Mouse (Mus musculus) MEL (cell line): ENCODE results near the gene Sec1. TPM values are rescaled to one million over a fixed set of nuclear protein-coding genes. Genes with fewer than 3 reads are reported as not detected.

Experiments
- DNase-seq: peaks from one replicate; pipeline ENCODE4 v3.0.0; 2011; ENCODE audit warnings: low read depth, low spot score
- H3K27ac ChIP-seq: 2 replicates; pipeline ENCODE4 v1.5.1; 2012; ENCODE audit warnings: low read depth, mild to moderate bottlenecking, control low read depth, low read length, moderate library complexity; ENCODE audit not compliant: control insufficient read depth
- H3K27me3 ChIP-seq, 2 experiments: fragments of 150-350 bp in 1 of 2; sonication (generic) in 1 of 2; 2 replicates each; pipeline ENCODE4 v1.6.1; 2012; ENCODE audit warnings: low read length in 2 of 2, mild to moderate bottlenecking in 2 of 2, improper control_type of control experiment in 1 of 2, moderate library complexity in 1 of 2; ENCODE audit not compliant: insufficient read depth in 2 of 2, control insufficient read depth in 1 of 2
- H3K36me3 ChIP-seq, 2 experiments: 2 replicates each; pipeline ENCODE4 v1.6.1; 2012 to 2014; ENCODE audit warnings: low read length in 2 of 2, improper control_type of control experiment in 1 of 2, inconsistent platforms in 1 of 2, mild to moderate bottlenecking in 1 of 2; ENCODE audit not compliant: insufficient read depth in 2 of 2, control insufficient read depth in 1 of 2
- H3K4me1 ChIP-seq, 2 experiments: fragments of 150-350 bp in 1 of 2; sonication (generic) in 1 of 2; 2 replicates each; pipeline ENCODE4 v1.6.1; 2012; ENCODE audit warnings: low read length in 2 of 2, improper control_type of control experiment in 1 of 2, mild to moderate bottlenecking in 1 of 2; ENCODE audit not compliant: insufficient read depth in 2 of 2, control insufficient read depth in 1 of 2
- H3K4me3 ChIP-seq, 2 experiments: fragments of 150-350 bp in 1 of 2; sonication (generic) in 1 of 2; 2 replicates each; pipeline ENCODE4 v1.5.1; 2012; ENCODE audit warnings: low read depth in 2 of 2, low read length in 2 of 2, mild to moderate bottlenecking in 2 of 2, moderate library complexity in 2 of 2, control low read depth in 1 of 2, improper control_type of control experiment in 1 of 2; ENCODE audit not compliant: control insufficient read depth in 1 of 2, insufficient read depth in 1 of 2
- H3K79me2 ChIP-seq: 2 replicates; pipeline ENCODE4 v1.6.1; 2012; ENCODE audit warnings: mild to moderate bottlenecking, low read length, moderate library complexity; ENCODE audit not compliant: control insufficient read depth, poor library complexity, insufficient read depth
- H3K9ac ChIP-seq: 2 replicates; pipeline ENCODE4 v1.6.1; 2012; ENCODE audit warnings: low read depth, mild to moderate bottlenecking, control low read depth, low read length, moderate library complexity; ENCODE audit not compliant: control insufficient read depth, poor library complexity, severe bottlenecking
- H3K9me3 ChIP-seq: fragments of 150-350 bp; sonication (generic); replicated peaks from 2 replicates; pipeline ENCODE4 v1.6.1; 2012; ENCODE audit warnings: mild to moderate bottlenecking, low read length, improper control_type of control experiment, moderate library complexity; ENCODE audit not compliant: insufficient read depth
- BHLHE40 ChIP-seq: IDR thresholded peaks from 2 replicates; pipeline ENCODE4 v1.6.1; 2012; ENCODE audit warnings: low read depth, mild to moderate bottlenecking, inconsistent platforms, low read length, improper control_type of control experiment, borderline replicate concordance
- CHD1 ChIP-seq: IDR thresholded peaks from 2 replicates; pipeline ENCODE4 v1.6.1; 2012; ENCODE audit warnings: low read depth, mild to moderate bottlenecking, inconsistent platforms, low read length, improper control_type of control experiment
- CHD2 ChIP-seq: IDR thresholded peaks from 2 replicates; pipeline ENCODE4 v1.6.1; 2011; ENCODE audit warnings: low read length, improper control_type of control experiment
- ELF1 ChIP-seq: IDR thresholded peaks from 2 replicates; pipeline ENCODE4 v1.6.1; 2014; ENCODE audit warnings: low read depth, mild to moderate bottlenecking, inconsistent platforms, low read length, improper control_type of control experiment, moderate library complexity
- ETS1 ChIP-seq: IDR thresholded peaks from 2 replicates; pipeline ENCODE4 v1.6.1; 2012; ENCODE audit warnings: low read depth, mild to moderate bottlenecking, inconsistent platforms, low read length, improper control_type of control experiment, moderate library complexity
- MAX ChIP-seq: IDR thresholded peaks from 2 replicates; pipeline ENCODE4 v1.6.1; 2011; ENCODE audit warnings: low read length, improper control_type of control experiment
- MAZ ChIP-seq: IDR thresholded peaks from 2 replicates; pipeline ENCODE4 v1.6.1; 2012; ENCODE audit warnings: low read depth, mild to moderate bottlenecking, inconsistent platforms, low read length, improper control_type of control experiment
- MEF2A ChIP-seq: IDR thresholded peaks from 2 replicates; pipeline ENCODE4 v1.6.1; 2014; ENCODE audit warnings: low read depth, mild to moderate bottlenecking, inconsistent platforms, low read length, improper control_type of control experiment; ENCODE audit not compliant: poor library complexity, insufficient replicate concordance, severe bottlenecking; ENCODE audit errors: extremely low read depth
- MXI1 ChIP-seq: IDR thresholded peaks from 2 replicates; pipeline ENCODE4 v1.6.1; 2011; ENCODE audit warnings: mild to moderate bottlenecking, low read depth, low read length, improper control_type of control experiment
- MYC ChIP-seq: IDR thresholded peaks from 2 replicates; pipeline ENCODE4 v1.6.1; 2011; ENCODE audit warnings: low read depth, mild to moderate bottlenecking, low read length, improper control_type of control experiment, moderate library complexity
- NRF1 ChIP-seq: IDR thresholded peaks from 2 replicates; pipeline ENCODE4 v1.6.1; 2014; ENCODE audit warnings: low read depth, mild to moderate bottlenecking, inconsistent platforms, low read length, improper control_type of control experiment, moderate library complexity; ENCODE audit not compliant: poor library complexity, insufficient read depth, severe bottlenecking
- POLR2A ChIP-seq, 2 experiments: IDR thresholded peaks; 2 replicates each; pipeline ENCODE4 v1.6.1; 2011 to 2012; ENCODE audit warnings: low read length in 2 of 2, mild to moderate bottlenecking in 2 of 2, control low read depth in 1 of 2, improper control_type of control experiment in 1 of 2, low read depth in 1 of 2, moderate library complexity in 1 of 2; ENCODE audit not compliant: control insufficient read depth in 1 of 2, insufficient read depth in 1 of 2, poor library complexity in 1 of 2
- POLR2AphosphoS2 ChIP-seq: IDR thresholded peaks from 2 replicates; pipeline ENCODE4 v1.6.1; 2011; ENCODE audit warnings: low read length, improper control_type of control experiment
- TCF12 ChIP-seq: IDR thresholded peaks from 2 replicates; pipeline ENCODE4 v1.6.1; 2014; ENCODE audit warnings: low read depth, mild to moderate bottlenecking, inconsistent platforms, low read length, improper control_type of control experiment, moderate library complexity
- USF1 ChIP-seq: IDR thresholded peaks from 2 replicates; pipeline ENCODE4 v1.6.1; 2014; ENCODE audit warnings: low read depth, mild to moderate bottlenecking, inconsistent platforms, low read length, improper control_type of control experiment, moderate library complexity
- ZKSCAN1 ChIP-seq: IDR thresholded peaks from 2 replicates; pipeline ENCODE4 v1.6.1; 2012; ENCODE audit warnings: low read depth, mild to moderate bottlenecking, inconsistent platforms, low read length, improper control_type of control experiment, moderate library complexity
- ZNF384 ChIP-seq: IDR thresholded peaks from 2 replicates; pipeline ENCODE4 v1.6.1; 2012; ENCODE audit warnings: low read depth, mild to moderate bottlenecking, inconsistent platforms, low read length, improper control_type of control experiment
- polyA plus RNA-seq, 2 experiments: library from polyadenylated mRNA; stranded (reverse) in 1 of 2; unstranded in 1 of 2; fragments of >175 nt in 1 of 2; fragments of >200 nt in 1 of 2; gene quantifications; 2 replicates each; pipeline versions ENCODE4 v1.2.1 to v1.2.4; 2012; ENCODE audit warnings: low replicate concordance in 2 of 2, low read depth in 1 of 2; ENCODE audit not compliant: insufficient read length in 2 of 2, insufficient read depth in 1 of 2, missing spikeins in 1 of 2
- total RNA-seq: library from RNA; depleted of rRNA; stranded (reverse); fragments of 300-350 nt; gene quantifications from 2 replicates; pipeline ENCODE4 v1.2.3, GENCODE M21; 2012

Sec1 gene
- total and polyA plus RNA-seq, 3 experiments, result not detected

DNA sequence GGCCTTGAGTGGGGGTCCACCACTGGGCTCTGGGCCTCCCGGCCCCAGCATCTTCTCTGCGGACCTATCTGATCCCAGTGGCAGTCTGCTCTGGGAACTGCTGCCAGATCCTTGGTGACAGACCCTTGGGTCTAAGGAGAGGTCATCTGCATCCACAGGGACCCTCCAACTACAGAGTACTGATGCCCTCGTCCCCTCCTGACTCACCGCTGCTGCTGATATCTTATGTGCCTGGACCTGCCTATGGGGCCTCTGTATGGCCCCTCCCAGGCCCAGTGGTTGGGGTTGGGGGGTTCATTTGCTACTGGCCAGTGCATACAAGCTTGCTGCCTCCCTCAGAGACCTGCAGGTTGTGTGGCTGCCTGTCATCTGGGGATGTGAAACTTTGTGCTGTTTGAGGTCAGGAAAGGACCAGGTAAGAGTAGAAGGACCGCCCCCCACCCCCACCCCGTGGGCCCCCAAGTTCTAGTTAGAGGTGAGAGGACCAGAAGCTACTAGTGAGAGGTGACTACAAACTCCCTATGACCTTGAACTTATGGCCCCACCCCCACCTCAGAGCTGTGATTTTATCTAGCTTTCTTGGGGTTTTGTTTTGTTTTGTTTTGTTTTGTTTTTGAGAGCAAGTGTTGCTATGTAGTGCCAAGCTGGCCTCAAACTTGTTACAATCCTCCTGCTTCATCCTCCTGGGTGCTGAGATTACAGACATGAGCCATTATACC is 49.2 kb downstream of the Sec1 start:
- TF ChIP-seq ZNF384 (no peak), CHD2 (no peak), MXI1 (no peak)
- Histone ChIP-seq H3K27me3 (peaks cover 0 to 1% of the 10 kb centered on the region in 2 experiments; a peak in 1 of 4 replicates), H3K79me2 (no peaks in the 10 kb centered on the region), H3K27ac (no peak overlapping the region), H3K9me3 (no peaks in the 10 kb centered on the region), H3K4me1 (no peaks in the 10 kb centered on the region), H3K36me3 (no peaks in the 10 kb centered on the region), H3K4me3 (no peak overlapping the region), H3K9ac (no peak overlapping the region)
- DNase-seq, result no peak

DNA sequence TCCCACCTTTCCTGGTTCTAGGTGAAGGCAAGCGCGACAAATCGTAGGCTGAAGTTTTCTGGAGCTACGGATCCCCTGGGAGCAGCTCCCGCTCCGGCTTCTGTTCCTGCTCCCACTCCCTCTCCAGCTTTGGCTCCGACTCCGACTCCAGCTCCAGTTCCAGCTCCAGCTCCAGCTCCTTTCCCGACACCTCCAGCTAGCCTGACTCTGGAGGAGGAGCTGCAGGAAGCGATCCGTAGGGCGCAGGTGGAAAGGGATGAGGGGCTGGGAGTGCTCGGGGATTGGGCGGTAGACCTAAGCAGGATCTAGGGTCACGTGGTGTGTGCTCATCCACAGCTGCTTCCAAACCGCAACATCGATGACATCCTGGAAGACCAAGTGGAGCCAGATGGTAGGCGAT is 50.0 kb downstream of the Sec1 start:
- Histone ChIP-seq H3K9me3 (no peaks in the 10 kb centered on the region), H3K9ac (no peak overlapping the region), H3K36me3 (no peaks in the 10 kb centered on the region), H3K27me3 (peaks cover 0 to 1% of the 10 kb centered on the region in 2 experiments; a peak in 1 of 4 replicates), H3K4me1 (no peaks in the 10 kb centered on the region), H3K27ac (no peak overlapping the region), H3K4me3 (no peak overlapping the region), H3K79me2 (no peaks in the 10 kb centered on the region)
- no peak for TF ChIP-seq MYC
- no peak for TF ChIP-seq CHD1
- no peak for TF ChIP-seq POLR2A (IDR thresholded peaks at IDR 0.05; ENCODE audit: control insufficient read depth in 1 of 2, insufficient read depth in 1 of 2, low read depth in 1 of 2, low read length in 2 of 2, poor library complexity in 1 of 2)
- no peak for TF ChIP-seq MAZ
- TF ChIP-seq ZKSCAN1, result no peak
- TF ChIP-seq ZNF384, result no peak
- no peak for TF ChIP-seq POLR2AphosphoS2
- no peak for TF ChIP-seq MEF2A
- no peak for TF ChIP-seq TCF12
- TF ChIP-seq USF1, result no peak
- TF ChIP-seq BHLHE40, result no peak
- TF ChIP-seq MAX, result no peak
- TF ChIP-seq NRF1, result no peak
- no peak for TF ChIP-seq ELF1
- no peak for TF ChIP-seq ETS1
- DNase-seq, result no peak
